Mouse (Mus musculus): Measurements from ENCODE around the gene Ucp3.
"Not testable (repeated sequence)": the region's sequence is repeated elsewhere in the genome, so short reads cannot be mapped to it uniquely, and the experiment has no call there.

The Ucp3 gene

GRCm38 (mm10) chr7:100473846-100474454 is 1.2 kb downstream of the Ucp3 start:
- no peak for DNase-seq (ENCODE audit: low read depth, low spot score)

GRCm38 (mm10) chr7:100474680-100475079 is 1.9 kb downstream of the Ucp3 start:
- no peak for DNase-seq (ENCODE audit: low read depth, low spot score)

- DNase-seq (ENCODE audit: low read depth, low spot score): no peak
Measured at GRCm38 (mm10) chr7:100479100-100479822, 6.5 kb downstream of the Ucp3 start.

- DNase-seq (ENCODE audit: low read depth, low spot score): no peak
Measured at GRCm38 (mm10) chr7:100479823-100480164, 7.0 kb downstream of the Ucp3 start.

- DNase-seq (ENCODE audit: low read depth, low spot score): no peak
Measured at GRCm38 (mm10) chr7:100480175-100480574, 7.4 kb downstream of the Ucp3 start.

- not testable (repeated sequence) for DNase-seq (ENCODE audit: low read depth, low spot score)
Measured at GRCm38 (mm10) chr7:100482046-100482445, 9.3 kb downstream of the Ucp3 start.

- no peak for DNase-seq (ENCODE audit: low read depth, low spot score)
Measured at GRCm38 (mm10) chr7:100484493-100484892, 11.7 kb downstream of the Ucp3 start.

GRCm38 (mm10) chr7:100487301-100487700 is 14.5 kb downstream of the Ucp3 start:
- DNase-seq (ENCODE audit: low read depth, low spot score): no peak

GRCm38 (mm10) chr7:100488474-100489048 is 15.8 kb downstream of the Ucp3 start:
- DNase-seq (ENCODE audit: low read depth, low spot score): no peak

- DNase-seq (ENCODE audit: low read depth, low spot score): no peak
Measured at GRCm38 (mm10) chr7:100492391-100493116, 19.8 kb downstream of the Ucp3 start.

GRCm38 (mm10) chr7:100493117-100493483 is 20.3 kb downstream of the Ucp3 start, which contains the start of gene Ucp2:
Gene Ucp2, plus strand, starts transcription at chr7:100493337.
- no peak for DNase-seq (ENCODE audit: low read depth, low spot score)

GRCm38 (mm10) chr7:100493484-100494414 is 21.0 kb downstream of the Ucp3 start:
- no peak for DNase-seq (ENCODE audit: low read depth, low spot score)

- DNase-seq (ENCODE audit: low read depth, low spot score): no peak
Measured at GRCm38 (mm10) chr7:100494415-100494831, 21.6 kb downstream of the Ucp3 start.

- DNase-seq (ENCODE audit: low read depth, low spot score): no peak
Measured at GRCm38 (mm10) chr7:100495042-100495441, 22.3 kb downstream of the Ucp3 start.

- no peak for DNase-seq (ENCODE audit: low read depth, low spot score)
Measured at GRCm38 (mm10) chr7:100495581-100496251, 22.9 kb downstream of the Ucp3 start.

- DNase-seq (ENCODE audit: low read depth, low spot score): no peak
Measured at GRCm38 (mm10) chr7:100496371-100496770, 23.6 kb downstream of the Ucp3 start.

GRCm38 (mm10) chr7:100496791-100497190 is 24.0 kb downstream of the Ucp3 start:
- DNase-seq (ENCODE audit: low read depth, low spot score): no peak

- DNase-seq (ENCODE audit: low read depth, low spot score): no peak
Measured at GRCm38 (mm10) chr7:100497402-100497801, 24.6 kb downstream of the Ucp3 start.

GRCm38 (mm10) chr7:100497982-100498381 is 25.2 kb downstream of the Ucp3 start:
- no peak for DNase-seq (ENCODE audit: low read depth, low spot score)

- DNase-seq (ENCODE audit: low read depth, low spot score): no peak
Measured at GRCm38 (mm10) chr7:100499465-100499864, 26.7 kb downstream of the Ucp3 start.
